Mouse (Mus musculus) adrenal gland, postnatal 10 days (tissue): ENCODE measurements at regions not wholly inside any gene's neighbourhood (a gene's known extent, or its start where the extent isn't known, plus 50 kb on each side); places are given as distances from the start of the nearest gene placed in this dataset.
A peak's percentile ranks its signal among the peaks of the same experiment; 100 is the strongest.

ENCODE experiments used
- DNase-seq: peaks from one replicate; pipeline ENCODE4 v3.0.0; 2021; ENCODE audit warnings: mixed read lengths

GRCm38 (mm10) chr4:134990651-134991050 is 60.0 kb downstream of the Syf2 start:
- no peak for DNase-seq

DNA sequence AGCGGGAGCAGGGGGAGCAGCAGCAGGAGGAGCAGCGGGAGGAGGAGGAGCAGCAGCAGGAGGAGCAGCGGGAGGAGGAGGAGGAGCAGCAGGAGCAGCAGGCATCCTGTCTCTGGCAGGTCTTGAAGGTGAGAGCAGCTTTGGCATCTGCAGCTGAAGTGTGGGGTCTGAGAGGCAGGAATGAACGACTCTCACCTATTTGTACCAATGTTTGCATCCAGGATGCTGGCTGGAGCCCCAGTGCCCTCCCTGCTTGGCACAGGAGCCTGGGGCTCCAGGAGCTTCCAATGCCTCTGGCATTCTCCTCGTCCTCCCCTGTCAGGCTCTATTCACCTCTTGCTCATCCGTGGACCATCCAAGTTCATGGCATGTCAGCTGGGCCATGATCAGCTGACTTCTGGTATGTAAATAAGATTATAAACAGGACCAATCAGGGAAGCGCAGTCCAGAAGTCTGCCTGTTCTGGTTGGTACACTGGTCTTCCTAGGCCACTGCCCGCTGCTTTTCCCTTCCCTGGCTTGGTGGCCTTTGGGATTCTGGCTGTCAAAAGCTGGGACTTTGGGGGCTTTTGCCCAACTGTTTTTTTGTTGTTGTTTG is 62.9 kb downstream of the Syf2 start:
- DNase-seq = no peak

DNA sequence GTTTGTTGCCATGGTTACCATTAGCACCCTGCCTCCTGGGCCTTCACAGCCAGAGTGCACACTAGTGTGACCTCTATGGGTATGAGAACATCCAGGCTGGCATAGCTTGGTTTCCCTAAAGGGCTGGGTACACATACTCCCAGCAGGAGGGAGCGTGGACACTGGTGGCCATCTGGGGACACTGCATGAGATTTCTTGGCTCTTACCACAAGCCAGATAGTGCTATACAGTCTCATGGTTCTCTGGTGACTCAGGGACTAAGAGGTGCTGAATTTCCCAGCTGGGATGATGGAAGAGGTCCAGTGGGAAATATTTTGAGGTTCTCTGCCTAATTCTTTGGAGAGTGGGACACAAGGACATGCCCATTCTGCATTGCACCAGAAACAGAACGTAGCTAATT is 63.5 kb downstream of the Syf2 start:
- DNase-seq = no peak

GRCm38 (mm10) chr4:134994648-134995047 is 64.0 kb downstream of the Syf2 start:
- DNase-seq = no peak

DNA sequence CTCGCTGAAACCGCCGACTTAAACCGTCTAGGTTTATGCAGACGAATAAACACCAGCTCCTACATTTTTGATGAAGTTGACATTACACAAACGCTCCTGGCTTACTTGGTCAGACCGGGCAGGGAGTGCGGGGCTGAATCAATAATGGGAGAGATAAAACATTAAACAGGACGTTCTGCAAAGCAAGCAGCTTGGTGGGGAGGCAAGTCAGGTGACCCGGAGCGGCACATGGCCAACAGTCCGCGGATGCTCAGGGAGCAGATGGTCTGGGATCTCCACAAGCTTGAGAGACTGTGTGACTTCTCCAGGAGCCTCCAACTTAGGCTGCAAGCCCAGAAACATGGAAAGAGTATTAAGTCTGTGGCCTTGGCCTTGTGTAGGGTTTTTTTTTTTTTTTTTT is 64.4 kb downstream of the Syf2 start:
- DNase-seq = peak; percentile 33

DNA sequence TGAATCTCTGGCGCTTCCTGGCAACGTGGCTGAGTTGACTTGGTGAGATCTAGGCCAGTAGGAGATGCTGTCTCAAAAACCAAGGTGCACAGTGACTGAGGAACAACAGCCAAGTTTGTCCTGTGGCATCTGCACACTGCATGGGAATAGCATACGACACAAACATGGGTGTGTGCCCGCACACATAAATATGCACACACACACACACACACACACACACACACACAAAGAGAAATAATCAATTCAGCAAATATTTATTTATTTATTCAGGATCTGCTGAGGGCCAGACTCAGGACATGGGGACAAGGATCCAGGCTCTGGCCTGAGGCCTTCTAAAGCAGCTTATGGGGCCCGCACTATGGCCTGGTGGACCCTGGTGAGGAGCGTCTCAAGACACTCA is 65.4 kb downstream of the Syf2 start:
- no peak for DNase-seq

DNA sequence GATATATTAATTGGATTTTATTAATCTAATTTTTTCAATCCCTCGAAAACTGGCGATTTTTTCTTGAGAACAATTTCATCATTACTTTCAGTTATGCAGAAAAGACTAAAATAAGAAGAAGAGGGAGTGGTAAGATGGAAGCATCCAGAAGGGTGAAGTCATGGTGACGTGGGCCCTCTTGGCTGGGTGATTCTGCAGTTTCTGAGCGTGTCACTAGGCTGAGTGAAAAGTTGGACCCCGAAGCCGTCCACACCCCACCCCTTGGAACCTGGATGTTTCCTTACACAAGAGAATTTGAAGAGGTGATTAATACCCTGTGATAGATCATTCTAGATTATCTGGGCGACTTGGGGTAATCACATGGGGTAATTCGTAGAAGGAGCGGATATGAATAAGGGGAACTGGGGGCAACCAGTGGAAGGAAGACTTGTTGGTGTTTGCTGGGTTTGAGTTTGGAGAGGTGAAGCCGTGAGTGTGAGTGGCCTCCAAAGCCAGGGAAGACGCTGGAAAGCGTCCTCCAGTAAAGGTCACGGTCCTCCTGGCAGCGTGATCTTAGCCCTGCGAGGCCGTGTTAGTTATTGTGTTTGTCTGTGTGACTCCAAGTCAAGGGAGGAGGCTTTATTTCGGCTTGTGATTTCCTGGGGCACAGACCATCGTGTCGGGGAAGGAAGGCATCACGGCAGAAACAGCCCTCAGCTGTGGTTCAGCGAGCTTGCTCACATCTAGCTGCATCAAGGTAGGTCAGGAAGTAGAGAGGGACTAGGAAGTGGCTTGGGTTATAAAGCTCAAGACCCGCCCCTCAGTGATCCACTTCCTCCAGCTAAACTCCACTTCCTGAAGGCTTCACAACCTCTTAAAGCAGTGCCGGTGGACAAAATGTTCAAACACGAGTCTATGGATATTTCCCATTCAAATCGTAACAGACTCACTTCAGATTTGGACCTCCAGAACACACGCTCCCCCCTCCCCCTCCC is 67.0 kb downstream of the Syf2 start:
- peak; percentile 27 for DNase-seq

DNA sequence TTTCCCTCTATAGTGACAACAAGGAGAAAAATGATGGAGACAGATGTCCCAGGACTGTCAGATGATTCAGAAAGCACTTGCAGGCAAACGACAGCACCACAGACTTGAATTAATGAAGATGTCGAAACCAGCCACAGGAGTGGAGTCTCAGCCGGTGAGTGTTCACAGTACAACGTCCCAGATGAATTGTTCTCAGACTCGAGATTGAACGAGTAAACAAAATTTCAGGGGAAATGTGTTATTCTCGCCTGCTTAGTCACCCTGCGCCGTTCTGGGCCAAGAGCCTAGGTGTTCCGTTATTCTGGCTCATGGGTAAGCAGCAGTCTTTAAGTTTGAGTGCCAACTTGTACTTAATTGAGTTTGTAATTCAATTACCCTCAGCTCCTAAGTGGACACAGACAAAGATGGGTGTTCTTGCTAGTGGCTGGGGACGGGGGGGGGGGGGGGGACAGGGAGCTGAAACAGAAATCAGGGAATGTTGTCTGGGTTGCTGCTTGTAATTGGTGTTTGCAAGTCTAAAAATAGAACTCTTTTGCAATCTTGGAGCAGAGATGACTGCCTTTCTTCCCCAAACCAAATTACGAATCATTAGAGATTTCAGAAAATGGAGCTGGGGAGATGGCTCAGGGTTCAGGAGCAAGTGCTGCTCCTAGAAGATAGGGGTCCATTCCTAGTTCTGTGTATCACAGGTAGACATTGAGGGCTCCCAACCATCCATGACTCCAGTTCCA is 68.4 kb downstream of the Syf2 start:
- DNase-seq = peak; percentile 27

GRCm38 (mm10) chr4:135002091-135002925 is 71.6 kb downstream of the Syf2 start:
- DNase-seq = no peak

GRCm38 (mm10) chr4:135011365-135011764 is 80.7 kb downstream of the Syf2 start:
- DNase-seq = no peak

- DNase-seq = no peak
Measured at GRCm38 (mm10) chr4:135012945-135013344, 82.2 kb downstream of the Syf2 start.

DNA sequence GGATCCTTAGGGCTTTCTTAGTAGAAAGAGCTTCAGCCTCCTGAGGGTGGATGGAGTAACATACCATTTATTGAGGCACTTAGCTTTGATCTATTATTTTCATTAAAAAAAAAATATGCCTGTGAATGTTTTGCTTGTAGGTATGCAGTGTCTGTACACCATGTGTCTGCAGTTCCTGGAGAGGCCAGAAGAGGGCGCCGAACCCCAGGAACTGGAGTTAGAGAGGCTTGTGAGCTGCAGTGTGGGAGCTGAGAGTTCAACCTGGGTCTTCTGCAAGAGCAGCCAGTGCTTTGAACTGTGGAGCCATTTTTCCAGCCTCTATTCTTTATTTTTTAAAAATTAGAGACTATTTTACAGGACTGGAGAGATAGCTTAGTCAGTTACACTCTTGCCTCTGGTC is 83.2 kb downstream of the Syf2 start:
- no peak for DNase-seq

DNA sequence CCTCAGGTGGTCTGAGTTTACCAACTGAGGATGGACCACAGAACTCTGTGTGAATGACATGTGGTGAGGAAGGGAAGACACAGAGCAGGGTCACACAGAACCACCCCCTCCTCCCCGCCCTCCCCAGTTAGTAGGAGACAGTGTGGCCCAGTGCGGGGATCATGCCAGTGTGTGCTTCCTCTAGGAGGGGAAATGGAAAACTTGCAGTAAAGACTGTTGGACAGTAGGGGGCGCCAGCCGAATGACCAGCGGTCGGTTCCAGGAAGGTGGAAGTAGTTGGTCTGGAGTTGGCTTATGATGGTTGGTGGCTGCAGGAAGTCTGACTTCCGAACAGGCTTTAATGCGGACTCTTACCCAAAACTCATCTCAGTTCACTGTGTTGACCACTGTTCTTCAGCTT is 87.3 kb downstream of the Syf2 start:
- DNase-seq = peak; percentile 80

DNA sequence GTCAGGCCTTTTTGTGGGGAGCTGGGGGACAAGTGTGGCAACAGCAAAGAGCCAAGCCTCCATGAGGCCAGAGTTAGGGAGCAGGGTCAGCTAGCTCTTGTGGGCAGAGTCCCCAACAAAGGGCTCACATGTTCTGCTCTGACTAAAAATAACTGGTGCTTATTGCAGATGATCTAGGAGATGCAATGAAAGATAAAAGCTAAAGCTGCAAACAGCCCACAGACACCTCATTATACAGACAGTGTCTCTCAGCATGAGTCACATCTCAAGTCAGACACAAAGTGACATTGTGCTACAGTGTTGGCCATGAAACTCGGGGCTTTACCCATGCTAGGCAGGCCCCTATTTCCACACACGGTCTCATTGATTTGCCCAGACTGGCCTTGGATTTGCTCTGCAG is 88.4 kb downstream of the Syf2 start:
- no peak for DNase-seq

- DNase-seq = no peak
Measured at GRCm38 (mm10) chr4:135020262-135020991, 89.7 kb downstream of the Syf2 start.

GRCm38 (mm10) chr4:135023200-135023599 is 92.5 kb downstream of the Syf2 start:
- DNase-seq = no peak

DNA sequence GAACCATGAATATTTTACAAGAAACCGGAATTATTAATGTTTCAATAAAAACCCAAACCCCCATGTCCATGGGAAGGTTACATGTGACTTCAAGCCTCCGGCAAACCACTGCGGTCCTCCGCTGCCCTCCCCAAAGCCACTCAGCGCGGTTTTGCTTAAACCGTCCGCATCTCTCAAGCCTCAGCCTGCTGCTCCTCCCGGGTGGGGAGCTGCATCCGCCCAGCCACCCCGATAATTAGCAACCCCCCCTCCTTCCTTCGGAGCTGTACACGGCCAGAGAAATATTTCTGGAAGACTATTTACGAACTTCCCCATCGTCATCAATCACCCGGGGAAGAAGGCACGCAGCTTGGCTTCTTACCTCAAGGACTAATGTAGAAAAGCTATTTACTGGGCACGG is 94.7 kb upstream of the Runx3 start:
- DNase-seq = no peak

DNA sequence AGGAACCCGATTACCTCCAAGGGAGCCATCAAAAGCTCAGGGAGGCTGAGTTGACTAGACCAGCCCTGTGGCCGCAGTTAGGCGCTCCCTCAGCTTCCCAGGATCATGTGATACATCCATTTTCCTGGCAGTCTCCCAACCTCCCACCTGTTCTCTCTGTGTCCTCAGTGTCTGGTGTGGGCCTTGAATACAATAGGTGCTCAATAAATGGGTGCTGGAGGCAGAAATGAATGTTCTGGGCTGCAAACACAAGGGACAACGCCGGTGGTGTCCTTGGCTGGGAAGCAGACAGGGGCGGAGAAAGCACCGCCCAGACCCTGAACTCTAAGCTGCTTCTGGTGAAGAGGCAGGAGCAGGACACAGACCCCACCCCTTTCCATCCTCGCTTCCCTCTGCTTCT is 93.3 kb upstream of the Runx3 start:
- DNase-seq = peak; percentile 18

DNA sequence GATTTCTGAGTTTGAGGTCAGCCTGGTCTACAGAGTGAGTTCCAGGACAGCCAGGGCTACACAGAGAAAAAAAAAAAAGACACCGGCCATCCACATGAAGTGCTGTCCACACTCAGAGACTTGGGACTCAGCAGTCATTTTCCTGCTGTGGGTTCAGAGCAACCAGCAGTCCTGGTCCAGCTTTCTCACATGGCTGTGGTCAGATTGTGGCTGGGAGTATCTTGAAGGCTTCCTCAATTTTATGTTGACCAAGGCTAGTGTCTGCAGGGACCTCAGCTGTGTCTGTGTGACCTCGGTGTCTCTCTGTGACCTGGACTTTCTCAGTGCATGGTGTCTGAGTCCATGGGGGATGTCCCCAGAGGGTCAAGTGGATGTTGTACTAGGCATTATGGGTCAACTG is 90.7 kb upstream of the Runx3 start:
- no peak for DNase-seq

DNA sequence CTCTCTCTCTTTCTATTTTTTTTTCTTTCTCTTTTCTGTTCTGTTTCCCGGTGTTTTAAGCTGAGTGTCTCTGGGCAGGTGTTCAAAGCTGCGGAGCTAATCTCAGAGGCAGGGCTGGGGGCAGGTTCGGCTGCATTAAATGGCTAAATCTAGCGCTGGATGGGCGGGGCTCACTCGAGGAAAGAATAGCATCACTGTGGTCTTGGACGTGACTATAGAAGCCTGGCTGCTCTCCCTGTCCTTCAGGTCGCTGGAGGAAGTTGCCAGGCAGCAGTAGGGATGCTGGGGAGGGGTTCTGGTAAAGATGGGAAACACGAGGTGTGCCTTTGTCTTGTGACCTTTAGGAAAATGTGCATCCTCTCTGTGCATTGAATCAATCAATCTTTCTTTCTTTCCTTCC is 88.0 kb upstream of the Runx3 start:
- no peak for DNase-seq

GRCm38 (mm10) chr4:135033302-135033701 is 87.2 kb upstream of the Runx3 start:
- DNase-seq = no peak

GRCm38 (mm10) chr4:135034406-135034805 is 86.0 kb upstream of the Runx3 start:
- peak; percentile 76 for DNase-seq
